Mouse (Mus musculus) urinary bladder, adult 2 months (tissue): ENCODE measurements around the gene Chrd. TPM values are rescaled to one million over a fixed set of nuclear protein-coding genes. Genes with fewer than 3 reads are reported as not detected.

Source experiments
- DNase-seq: peaks from one replicate; pipeline ENCODE4 v3.0.0; 2022; ENCODE audit warnings: low spot score
- polyA plus RNA-seq: library from polyadenylated mRNA; depleted of rRNA; stranded (reverse); fragments of >200 nt; gene quantifications from 2 replicates; pipeline ENCODE4 v1.2.3, GENCODE M21; 2012; rRNA removed

The Chrd gene
- polyA plus RNA-seq, 1 experiment, result 18.5 TPM

DNA sequence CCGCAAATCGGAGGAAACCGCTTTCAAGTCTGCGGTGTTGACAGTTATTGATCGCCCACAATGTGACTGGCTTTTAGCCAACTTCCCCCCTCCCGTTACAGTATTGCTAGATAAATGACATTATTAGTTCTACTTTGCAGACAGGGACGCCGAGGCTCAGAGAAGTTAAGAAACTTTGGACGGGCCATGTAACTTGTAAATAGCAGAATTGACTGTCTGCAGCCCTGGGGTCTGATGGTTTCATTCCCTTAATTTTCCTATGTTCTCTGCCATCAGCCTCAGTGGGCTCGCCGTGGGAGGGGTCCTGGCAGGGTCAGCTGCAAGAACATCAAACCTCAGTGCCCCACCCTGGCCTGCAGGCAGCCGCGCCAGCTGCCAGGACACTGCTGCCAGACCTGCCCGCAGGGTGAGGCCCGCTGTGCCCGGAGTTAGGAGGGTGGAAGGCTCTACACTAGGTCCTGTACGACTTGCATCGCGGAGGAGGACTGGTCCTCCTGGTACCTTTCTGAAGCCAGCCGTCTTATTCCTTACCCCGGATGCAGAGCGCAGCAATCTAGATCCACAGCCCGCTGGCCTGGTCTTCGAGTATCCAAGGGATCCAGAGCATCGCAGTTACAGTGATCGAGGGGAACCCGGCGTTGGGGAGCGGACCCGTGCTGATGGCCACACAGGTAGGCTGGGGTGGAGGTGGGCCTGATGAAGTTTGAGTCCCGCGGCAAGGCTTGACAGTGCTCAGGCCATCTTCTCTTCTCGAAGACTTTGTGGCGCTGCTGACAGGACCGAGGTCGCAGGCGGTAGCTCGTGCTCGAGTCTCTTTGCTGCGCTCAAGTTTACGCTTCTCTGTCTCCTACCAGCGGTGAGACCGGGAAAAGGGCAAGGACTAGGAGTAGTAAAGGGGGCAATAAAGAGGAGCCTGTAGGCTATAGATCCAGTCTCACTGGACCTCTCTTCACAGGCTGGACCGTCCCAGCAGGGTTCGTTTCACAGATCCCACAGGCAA, 1.1 kb downstream of the Chrd start, which contains the start of gene Thpo:
TSS of gene Thpo (minus strand) at position 781 of the 1,000 bp plus-strand sequence.
- DNase-seq, result no peak

DNA sequence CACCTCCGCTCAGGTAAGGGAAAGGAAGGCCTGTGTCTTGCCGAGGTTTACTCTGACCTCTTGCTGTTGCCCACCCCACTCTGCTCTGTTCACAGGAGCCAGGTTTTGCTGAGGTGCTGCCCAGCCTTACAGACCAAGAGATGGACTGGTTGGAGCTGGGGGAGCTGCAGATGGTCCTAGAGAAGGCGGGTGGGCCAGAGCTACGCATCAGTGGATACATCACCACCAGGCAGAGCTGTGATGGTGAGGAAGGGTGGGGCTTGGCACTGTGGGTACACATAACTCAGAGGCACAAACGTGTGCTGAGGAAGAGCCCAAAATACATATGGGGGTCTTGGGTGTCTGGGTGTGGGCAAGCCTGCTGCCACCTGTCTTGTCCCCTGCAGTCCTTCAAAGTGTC, 2.7 kb downstream of the Chrd start:
- DNase-seq, result no peak

DNA sequence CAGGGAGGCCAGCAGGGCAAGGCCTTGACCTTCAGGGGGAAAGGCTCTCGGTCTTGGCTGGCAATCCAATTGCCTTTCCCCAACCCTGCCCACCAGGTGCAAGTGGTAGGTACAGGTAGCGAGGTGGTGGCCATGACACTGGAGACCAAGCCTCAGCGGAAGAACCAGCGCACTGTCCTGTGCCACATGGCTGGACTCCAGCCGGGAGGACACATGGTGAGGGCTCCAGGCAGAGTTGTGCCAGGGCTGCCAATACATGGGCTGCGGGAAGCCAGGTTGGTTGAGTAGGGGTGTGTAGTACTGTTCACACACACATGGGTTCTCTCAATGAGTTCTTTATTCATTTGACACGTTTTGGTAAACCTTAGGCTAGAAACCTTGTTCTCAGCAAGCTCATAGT, 3.2 kb downstream of the Chrd start:
- no peak for DNase-seq

DNA sequence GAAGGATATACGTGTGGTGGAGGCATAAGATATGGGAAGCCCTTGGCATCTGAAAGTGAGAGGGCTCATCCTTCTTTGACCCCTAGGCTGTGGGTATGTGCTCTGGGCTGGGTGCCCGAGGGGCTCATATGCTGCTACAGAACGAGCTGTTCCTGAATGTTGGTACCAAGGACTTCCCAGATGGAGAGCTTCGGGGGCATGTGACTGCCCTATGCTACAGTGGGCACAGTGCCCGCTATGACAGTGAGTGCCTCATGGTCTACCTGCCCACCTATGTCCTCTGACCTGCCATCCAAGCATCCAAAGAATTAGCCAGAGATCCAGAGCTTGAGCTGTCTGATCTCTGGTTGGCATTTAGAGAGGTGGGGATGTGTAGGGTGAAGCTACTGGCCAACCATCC, 3.9 kb downstream of the Chrd start:
- no peak for DNase-seq

DNA sequence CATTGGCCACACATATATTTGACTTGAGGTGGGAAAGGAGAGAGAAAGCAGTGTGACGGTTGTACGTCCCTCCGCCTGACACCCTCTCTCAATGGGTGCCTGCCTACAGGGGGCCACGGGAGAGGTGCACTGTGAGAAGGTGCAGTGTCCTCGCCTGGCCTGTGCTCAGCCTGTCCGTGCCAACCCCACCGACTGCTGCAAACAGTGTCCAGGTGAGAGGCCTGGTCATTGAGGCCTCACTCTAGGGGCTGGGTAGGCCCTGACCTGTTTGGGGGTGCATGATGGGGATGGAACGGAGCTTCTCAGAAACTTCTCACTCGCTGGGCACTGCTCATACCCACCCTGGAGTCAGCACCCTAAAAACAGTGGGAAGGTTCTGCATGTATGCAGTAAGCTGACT, 6.9 kb downstream of the Chrd start:
- no peak for DNase-seq

DNA sequence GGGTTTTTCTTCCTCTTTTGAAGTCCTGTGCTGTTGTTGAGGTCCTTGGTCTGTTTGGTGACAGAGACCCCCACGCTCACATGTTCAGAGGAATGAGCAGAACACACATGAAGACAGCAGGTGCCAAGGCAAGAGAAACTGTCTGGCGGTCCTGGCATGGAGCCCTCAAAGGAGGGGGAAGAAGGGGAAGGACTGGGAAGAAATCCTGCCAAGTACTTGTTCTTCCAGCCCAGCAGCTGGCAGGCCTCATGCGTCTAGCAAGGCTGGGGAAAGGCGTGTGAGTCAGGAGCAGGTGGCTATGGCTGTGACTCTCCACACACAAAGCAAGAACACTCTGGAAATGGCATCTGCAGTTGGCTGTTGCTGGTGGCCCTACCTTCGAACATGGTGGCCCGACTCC, 13.7 kb downstream of the Chrd start:
- no peak for DNase-seq

DNA sequence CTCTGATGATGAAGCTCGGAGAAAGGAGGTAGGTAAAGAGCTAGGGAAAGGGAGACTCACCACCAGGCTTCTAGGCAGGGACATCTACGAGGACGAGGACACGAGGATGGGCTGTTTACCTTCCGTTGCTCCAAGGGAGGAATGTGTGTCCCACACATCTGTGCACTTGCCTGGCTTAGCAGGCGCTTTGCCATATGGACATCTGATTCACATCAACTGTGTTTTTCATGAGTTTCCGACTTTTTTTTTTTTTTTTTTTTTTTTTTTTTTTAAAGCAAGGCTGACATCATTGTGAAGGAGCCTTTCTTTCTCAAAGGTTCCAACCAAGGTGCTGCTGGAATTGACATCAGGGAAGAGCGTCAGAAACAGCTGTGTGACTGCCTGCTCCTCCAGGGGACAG, 17.6 kb downstream of the Chrd start:
- no peak for DNase-seq

DNA sequence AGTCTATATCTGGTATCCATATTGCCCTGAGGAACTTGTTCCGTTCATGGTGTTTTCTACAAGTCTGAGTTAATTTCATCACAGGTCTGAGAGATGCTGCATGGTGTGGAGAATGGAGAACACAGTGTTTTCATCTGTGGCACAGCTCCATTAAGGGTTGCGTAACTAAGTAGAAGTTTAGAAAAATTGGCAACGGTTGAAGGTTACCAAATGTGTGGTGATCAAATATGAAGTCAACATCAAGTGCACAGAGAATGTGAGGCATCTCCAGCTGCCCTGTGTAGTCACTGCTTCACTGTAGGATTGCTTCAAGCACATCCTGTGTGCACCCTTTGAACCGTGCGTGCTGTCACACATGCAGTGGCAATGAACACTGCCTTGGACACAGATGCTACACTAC, 23.1 kb downstream of the Chrd start:
- DNase-seq, result no peak

DNA sequence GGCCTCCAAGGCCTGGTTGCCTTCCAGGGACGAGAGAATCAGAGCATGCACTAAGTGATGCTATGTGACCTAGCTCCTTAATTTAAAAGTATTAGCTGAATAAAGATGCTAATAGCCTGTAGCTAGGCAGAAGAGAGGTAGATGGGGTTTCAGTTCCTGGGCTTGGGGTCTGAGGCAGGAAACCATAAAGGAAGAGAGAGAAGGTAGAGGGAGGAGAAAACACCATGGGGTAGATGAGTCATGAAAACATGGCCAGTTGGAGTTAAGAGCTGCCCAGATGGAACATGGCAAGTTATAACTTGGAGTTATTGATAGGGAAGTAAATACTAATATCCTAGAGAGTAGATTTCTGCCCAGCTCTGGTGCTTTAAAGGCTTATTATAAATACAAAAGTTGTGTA, 24.5 kb downstream of the Chrd start:
- DNase-seq, result no peak

DNA sequence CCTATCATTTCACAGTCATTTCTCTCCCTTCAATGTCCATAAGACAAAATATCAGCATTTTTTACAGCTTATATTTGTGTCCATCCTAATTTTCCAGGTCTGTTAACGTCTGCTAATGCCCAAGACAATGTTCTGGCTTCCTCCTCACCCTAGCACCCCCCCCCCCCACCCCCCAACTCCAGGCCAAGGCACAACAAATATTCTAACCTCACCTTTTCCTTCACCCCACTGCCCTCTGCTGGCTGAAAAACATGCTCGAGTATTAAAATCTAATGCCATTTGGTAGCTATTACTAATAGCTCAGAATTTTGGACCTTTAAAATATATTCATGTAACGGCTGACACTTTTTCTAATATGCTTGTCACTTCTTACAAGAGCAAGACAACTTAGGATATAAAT, 28.8 kb downstream of the Chrd start:
- no peak for DNase-seq

DNA sequence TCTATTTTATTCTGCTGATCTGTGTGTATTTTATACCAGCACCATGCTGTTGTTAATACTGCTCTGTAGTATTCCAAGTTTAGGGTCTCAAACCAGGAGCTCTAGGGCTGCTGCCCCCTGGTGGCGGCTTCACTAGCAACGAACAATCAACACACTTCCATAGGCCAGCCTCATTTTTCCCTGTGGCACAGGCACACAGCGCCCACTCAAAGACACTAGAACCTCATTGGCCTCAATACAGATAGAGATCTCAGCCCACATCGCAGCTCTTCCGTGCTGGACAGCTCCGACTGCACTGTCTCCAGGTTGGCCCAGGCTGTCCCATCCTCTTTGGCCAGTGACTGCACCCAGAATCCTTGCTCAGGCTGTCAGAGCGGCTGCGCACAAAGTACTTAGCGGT, 32.3 kb downstream of the Chrd start:
- DNase-seq, result no peak

DNA sequence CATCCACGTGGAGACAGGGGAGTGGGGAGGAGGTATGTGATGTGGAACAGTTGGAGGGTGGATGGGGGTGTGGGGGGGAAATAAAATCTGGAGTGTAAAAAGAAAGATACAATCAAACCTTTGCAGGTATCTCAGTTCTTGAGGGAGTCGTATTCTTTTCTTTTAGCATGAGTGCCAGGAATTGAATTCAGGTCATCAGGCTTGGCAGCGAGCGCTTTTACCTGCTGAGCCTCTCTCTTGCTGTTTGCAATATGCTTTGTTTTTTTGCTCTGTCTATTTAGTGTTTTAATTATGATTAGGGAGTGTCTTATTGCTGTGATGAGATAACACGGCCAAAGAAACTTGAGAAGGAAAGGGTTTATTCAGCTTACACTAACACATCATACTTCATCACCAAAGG, 42.1 kb downstream of the Chrd start:
- DNase-seq, result no peak

DNA sequence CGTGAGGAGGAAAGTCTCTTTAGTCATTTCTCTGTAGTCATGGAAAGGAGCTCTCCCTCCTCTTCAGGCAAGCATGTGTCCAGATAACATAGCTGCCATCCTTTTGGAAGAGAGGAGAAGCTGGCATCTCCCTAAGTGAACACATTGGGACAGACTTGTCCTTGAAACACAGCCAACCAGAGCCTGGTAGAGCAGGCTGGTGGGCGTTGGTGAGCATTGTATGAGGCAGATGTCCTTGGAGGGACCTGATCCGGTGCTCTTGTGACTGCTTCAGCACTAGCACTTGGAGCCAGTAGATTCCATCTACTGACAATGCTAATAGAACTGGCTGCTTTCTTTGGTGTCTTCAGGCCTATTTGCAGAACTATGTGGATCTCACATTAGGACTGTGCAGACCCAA, 46.9 kb downstream of the Chrd start:
- no peak for DNase-seq

DNA sequence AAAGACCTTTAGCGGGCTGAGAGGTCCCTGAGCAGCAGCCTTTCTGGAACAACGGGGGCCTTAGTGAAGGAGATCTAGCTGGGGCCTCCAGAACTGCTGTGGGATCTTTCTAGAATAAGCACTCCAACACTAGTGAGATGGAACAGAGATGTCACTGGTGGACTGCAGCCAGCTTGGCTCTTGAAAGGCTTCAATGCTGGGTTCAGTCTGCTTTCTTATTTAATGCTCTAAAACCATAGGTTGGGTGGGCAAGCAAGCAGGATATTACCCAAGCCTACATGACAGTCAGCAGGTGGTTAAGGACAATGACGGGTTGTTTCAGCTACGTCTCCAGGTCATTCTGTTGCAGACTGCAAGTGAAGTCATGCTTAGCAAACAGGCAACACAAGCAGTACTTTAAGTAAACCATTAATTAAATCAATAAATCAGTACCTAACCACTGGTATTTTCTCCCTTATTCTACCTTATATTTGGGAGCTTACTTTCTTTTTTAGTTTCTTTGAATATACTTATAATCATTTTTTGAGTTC, 48.2 kb downstream of the Chrd start:
- no peak for DNase-seq

DNA sequence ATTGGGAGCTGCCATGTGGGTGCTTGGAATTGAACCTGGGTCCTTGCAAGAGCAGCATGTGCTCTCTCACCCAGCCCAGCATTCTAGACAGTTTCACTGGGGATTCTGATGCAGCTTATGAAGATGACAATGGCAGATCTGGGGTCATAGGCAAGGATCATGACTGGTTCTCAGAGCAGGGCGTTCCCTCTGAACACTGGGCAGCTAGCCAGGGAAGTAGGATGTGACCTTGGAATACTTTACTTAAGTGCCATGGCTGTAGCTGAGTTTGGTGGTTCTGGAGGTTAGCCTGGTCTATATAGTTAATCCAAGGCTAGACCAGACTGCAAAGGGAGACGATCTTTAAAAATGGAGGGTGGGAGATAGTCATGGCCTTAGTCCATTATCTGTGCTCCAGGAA, 51.0 kb downstream of the Chrd start:
- DNase-seq, result no peak

DNA sequence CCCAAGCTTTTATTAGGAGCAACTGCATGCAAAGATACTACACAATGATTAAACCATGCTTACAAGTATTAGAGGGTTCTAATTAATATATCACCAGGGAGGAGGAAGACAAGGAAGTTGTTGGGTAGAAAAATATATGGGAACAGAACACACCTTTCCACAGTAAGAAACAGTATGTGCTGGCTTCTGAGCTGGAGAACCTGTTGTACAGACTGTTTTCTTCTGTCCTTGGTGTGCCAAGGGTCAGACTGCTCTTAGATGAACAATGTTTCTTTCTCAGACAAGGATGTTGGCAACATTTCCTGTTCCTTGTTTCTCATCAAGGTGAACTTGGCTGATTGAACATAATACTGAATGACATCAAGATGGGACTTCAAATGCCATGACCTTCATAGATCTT, 51.8 kb downstream of the Chrd start:
- no peak for DNase-seq

DNA sequence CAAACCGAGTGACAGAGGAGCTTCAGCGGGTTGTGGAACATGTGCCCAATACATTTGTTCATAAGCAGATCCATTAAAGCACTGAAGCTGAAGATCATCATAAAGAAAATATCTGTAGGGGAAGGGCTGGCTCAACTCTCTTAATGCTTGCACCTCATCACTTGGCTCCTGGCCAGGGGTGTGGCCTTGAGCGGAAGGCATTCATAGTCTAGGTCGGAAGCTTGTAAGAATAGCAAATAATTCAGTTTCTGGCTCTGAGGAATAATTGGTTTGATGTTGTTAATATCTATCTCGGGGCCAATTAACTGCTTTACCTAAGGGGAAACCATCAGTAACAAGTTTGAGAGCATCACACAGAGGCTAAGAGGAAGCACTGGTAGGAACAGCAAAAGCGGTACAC, 53.6 kb downstream of the Chrd start:
- DNase-seq, result no peak

DNA sequence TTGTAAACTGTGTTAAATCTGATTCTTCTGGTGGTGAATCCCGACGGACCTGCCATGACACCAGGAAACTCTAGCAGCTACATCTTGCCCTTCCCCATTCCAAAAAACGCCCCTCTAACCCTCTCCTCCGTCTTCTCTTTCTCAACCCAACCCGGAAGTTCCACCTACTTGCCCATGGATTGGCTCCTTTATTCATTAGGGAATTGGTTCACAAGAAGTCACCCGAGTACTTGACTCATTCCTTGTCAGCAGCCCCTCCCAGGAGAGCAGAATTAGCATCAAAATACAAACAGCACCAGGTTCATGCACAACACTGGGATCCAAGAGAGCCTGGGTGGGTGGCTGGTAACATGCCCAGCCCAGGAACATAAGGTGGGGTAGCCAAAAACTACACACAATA, 58.9 kb downstream of the Chrd start:
- DNase-seq, result no peak

Other genes starting within 250 kb of the Chrd start
- gene Eif2b5, start 234.3 kb upstream of the Chrd start, polyA plus RNA-seq, result 33.2 and 34.2 TPM in 2 replicates
- gene Dvl3, start 216.1 kb upstream of the Chrd start, polyA plus RNA-seq, result 22.5 and 38.0 TPM in 2 replicates
- 411 and 488 TPM in 2 replicates for gene Ap2m1, start 197.6 kb upstream of the Chrd start, polyA plus RNA-seq
- 40.8 and 41.5 TPM in 2 replicates for gene Abcf3, start 184.6 kb upstream of the Chrd start, polyA plus RNA-seq
- gene Vwa5b2, start 143.7 kb upstream of the Chrd start, polyA plus RNA-seq, result 4.1 and 7.0 TPM in 2 replicates
- 7.5 and 10.4 TPM in 2 replicates for gene Eef1akmt4, start 121.5 kb upstream of the Chrd start, polyA plus RNA-seq
- gene Gm49333, start 121.5 kb upstream of the Chrd start, polyA plus RNA-seq, result not detected in 2 replicates
- 12.4 and 16.1 TPM in 2 replicates for gene Alg3, start 121.4 kb upstream of the Chrd start, polyA plus RNA-seq
- 1.8 and 1.9 TPM in 2 replicates for gene Camk2n2, start 111.8 kb upstream of the Chrd start, polyA plus RNA-seq
- gene Ece2, start 103.3 kb upstream of the Chrd start, polyA plus RNA-seq, result 2.1 and 2.5 TPM in 2 replicates
- 126 and 133 TPM in 2 replicates for gene Psmd2, start 81.5 kb upstream of the Chrd start, polyA plus RNA-seq
- gene Eif4g1, start 64.8 kb upstream of the Chrd start, polyA plus RNA-seq, result 199 and 209 TPM in 2 replicates
- gene Fam131a, start 39.9 kb upstream of the Chrd start, polyA plus RNA-seq, result 14.4 and 18.1 TPM in 2 replicates
- gene Polr2h, start 15.5 kb upstream of the Chrd start, polyA plus RNA-seq, result 36.3 and 40.9 TPM in 2 replicates
- gene Clcn2, start 15.4 kb upstream of the Chrd start, polyA plus RNA-seq, result 12.8 and 14.0 TPM in 2 replicates
- gene Thpo, start 1.4 kb downstream of the Chrd start, polyA plus RNA-seq, result 3.0 and 3.4 TPM in 2 replicates